Mouse (Mus musculus) 3134 (cell line): ENCODE measurements at regions not wholly inside any gene's neighbourhood (a gene's known extent, or its start where the extent isn't known, plus 50 kb on each side); places are given as distances from the start of the nearest gene placed in this dataset.
A peak's percentile ranks its signal among the peaks of the same experiment; 100 is the strongest.
"Not testable (repeated sequence)": the region's sequence is repeated elsewhere in the genome, so short reads cannot be mapped to it uniquely, and the experiment has no call there.

Experiments
- DNase-seq: peaks from one replicate; pipeline ENCODE4 v3.0.0-alpha.2; 2011; ENCODE audit warnings: low spot score; ENCODE audit not compliant: insufficient read length; ENCODE audit errors: extremely low read depth

GRCm38 (mm10) chr14:17061358-17061757 is 242.4 kb upstream of the Rarb start:
- no peak for DNase-seq

DNA sequence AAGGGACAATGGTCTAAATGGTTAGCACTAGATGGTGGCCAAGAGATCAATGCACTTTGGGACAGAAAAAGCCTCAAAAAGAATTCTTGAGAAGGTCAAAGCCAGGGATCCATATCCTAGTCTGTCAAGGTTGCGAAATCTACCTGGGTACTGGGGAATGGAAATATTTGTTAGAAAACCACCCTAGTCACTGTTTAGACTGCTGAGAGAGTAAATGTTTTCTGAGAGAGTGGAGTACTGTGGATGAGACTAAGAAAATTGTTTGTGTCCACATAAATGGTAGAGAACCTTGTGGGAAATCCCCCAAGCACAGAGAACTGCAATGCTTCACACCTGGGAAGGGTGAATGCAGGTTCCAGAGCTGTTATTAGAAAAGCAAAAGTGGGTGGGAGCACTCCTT is 239.5 kb upstream of the Rarb start:
- DNase-seq: no peak

- no peak for DNase-seq
Measured at GRCm38 (mm10) chr14:17057355-17057754, 238.4 kb upstream of the Rarb start.

DNA sequence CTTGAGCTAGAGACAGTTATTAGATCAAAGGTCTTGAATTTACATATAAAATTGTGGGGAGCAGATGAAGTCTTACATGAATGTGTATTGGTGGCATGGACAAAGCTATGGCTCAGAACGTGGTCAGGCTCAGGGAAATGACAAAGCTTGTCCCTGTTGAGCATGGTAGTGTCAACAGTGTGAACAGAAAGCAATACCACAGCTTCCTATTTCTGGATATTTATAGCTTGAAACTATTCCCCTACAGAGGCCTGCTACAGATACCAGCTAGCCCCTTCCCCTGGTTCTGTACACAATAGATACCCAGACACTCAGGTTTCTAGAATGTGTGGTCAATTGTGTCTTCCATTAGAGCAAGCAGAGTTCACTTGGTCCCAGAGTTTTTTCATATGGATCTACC is 236.8 kb upstream of the Rarb start:
- DNase-seq: no peak

- DNase-seq: no peak
Measured at GRCm38 (mm10) chr14:17054381-17054780, 235.4 kb upstream of the Rarb start.

DNA sequence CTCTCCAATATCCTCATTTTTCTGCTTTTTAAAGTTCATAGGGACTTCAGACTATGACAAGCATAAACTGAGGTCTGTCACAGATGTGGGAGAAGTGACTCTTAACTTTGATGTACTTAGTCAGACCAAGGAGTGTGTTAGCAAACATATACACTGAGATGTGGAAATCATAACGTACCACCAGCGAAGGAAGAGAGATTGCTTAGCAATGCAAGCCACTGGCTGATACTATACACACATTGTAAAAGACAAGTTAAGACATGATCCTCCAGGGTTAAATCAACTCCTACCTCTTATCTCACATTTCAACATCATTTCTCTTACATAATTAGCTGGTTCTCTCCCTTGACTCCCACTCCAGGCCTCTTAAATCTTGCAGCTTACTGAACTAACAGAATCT is 227.9 kb upstream of the Rarb start:
- DNase-seq: no peak

DNA sequence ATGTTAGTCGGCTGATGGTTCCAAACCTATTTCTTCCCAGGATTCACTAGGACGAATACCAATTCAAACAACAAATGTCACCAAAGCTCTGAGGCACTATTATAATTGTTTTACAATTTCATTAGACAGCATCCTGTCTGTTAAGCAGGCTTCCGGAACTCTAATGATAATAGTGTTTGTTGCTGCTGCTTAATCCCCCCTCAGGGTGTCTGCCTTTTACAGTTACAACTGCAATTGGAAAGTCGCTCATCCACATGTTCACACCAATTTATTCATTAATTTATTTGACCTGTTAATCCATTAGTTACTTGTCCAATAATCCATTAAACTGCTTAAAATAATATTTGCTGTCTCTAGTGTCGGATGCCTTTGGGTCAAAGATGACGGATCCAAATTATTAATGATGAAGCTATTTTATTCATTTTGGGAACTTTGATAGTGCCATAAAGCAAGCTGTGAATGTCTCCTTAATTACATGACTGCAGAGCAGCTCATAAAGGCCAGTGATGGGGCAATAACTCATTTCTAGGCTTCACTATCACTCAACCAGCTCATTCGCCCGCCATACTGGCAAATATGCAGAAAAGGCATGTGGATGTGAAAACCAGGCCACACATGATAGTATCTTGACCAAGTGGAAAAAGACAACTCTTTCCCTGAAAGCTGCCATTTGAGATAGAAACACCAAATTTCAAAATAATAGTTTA is 226.6 kb upstream of the Rarb start:
- no peak for DNase-seq

DNA sequence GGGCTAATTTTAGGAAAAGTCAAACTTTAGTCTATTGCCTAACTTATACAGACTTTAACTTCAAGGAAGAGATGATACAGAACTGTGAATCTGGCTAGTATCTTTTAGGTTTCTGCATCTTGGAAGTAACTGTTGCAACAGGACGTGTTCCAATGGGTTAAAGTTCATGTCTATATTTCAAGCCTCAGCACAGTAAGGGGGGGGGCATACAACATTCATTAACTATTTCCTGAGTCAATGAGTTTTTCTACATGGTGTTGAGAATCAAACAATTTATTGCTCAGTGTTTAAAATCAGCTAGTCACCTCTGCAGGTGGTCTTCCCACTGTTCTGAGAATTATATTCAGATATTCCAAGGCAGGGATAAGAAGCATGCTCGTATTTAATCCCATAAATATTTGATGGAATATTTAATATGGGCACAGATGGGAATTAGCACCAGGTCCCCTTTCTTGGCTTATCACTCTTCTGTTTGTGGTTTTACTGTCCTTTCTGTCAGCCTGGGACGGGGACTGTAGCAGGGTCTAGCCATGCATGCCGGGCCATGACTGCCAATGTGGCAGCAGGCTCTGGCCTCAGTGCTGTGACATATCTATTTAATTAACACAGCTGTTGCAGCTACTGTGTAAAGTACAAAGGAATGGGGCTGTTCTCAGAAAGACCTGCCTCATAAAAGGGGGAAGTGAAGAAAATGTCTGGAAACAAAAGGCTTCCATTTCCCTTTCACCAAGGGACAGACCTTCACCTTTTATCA is 201.8 kb upstream of the Rarb start:
- DNase-seq: no peak

DNA sequence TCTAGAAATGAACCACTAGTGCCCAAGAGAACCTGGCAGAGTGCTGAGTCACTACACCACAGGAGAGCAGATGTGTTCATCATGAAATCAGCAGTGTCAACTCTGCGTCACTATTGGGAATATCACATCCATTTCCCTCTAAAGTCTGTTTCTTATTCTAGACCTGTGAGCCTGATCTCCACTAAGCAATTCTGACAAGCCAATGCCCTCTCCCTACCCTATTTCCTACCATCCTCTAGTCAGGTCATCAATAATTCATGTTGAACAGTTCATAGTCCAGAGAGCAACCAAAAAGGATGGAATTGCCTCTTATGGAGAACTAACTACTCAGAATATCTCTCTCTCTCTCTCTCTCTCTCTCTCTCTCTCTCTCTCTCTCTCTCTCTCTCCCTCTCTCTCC is 194.0 kb upstream of the Rarb start:
- DNase-seq: no peak

DNA sequence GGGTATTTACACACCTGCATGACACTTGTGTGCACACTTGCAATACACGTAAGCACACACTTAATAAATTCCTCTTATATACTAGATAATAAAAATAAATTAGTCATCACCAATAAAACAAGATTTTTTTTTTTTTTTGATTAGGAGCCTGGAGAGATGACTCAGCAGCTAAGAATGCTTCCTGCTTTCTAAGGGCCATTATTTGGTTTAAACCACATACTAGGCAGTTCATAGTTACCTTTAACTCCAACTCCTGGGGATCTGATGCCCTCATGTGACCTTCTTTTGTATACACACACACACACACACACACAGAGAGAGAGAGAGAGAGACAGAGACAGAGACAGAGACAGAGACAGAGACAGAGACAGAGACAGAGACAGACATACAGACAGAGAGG is 193.2 kb upstream of the Rarb start:
- peak; percentile 4 for DNase-seq

DNA sequence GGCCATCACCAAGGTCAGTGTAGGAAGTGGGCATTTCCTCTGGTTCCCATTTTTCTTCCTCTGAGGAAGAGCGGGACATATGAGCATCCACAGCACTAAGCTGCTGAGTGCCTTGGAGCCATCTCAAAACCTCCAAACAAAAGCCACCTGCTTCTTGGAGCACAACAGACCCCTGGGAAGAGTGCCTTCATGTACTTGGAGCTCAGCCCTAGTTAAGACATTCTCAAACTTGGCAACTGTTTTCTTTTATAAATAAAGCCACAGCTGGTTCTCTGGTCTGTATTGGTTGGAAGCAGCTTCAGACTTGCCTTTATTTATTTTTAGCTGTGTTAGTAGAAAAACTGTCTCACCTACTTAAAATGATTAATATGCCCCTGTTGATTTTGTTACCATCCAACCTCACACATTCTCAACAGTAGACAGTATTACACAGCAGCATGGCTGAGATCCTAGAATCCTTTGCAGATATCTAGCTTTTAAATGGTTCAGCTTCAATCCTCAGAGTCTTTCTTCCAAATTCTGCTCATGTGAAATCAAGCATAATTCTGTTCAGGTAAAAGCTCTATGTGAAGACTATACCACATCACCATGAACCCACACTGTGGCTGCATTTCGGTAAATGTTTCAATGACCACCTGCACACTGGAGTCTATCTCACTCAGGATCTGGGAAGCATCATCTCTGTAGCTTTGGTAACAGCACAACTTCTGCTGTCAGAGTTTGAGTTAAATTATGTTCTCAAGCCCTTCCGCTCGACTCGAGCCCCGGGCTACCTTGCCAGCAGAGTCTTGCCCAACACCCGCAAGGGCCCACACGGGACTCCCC is 186.4 kb upstream of the Rarb start:
- no peak for DNase-seq

GRCm38 (mm10) chr14:17004714-17005113 is 185.8 kb upstream of the Rarb start:
- no peak for DNase-seq

GRCm38 (mm10) chr14:16996716-16997115 is 177.8 kb upstream of the Rarb start:
- DNase-seq: no peak

DNA sequence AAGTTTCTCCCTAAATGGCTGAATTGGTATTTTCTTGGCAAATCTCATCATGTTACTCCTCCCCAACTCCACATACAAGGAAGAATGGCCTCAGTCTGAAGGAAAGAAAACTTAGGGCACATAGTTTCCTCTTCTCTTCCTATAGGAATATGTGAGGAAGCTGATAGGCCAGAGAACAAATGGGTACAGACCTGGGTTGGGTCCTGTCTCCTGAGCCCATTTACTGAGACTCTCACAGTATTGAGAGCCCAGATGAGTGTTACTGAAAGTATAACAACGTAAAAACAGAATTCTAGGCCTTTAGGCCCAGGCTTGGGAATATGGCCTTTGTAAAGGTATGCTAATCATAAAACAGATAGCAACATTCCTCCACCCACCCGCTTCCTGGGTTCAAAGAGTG is 152.0 kb upstream of the Rarb start:
- DNase-seq: not testable (repeated sequence)

DNA sequence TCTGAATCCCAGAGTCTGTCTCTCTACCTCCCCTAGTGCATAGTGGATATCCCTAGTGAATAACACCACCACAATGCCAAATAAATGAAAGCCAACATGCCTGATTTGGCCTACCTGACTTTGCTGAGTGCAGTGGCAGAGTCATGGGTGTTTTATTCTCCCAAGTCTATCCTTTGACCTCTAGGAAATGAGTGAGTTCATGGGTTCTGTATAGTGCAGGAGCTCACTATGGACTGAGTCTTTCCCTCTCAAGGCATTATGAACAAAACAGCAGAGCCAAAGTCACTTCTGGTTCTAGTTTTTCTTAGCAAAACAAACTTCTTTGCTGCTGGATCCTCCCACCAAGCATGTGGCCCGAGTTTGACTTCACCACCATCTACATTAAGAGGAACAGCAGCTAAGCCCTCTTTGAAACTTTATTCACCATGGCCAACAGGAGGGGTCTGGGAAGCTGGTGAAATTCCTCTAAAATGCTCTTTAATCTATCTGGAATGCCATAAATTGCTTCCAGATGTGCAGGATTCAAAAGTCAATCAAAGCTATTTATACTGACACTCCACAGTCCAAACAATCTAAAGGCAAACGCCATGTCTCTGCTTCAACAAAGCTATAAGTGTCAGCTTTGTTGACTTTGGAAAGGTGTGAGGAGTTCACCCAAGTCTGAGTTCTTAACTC is 145.9 kb upstream of the Rarb start:
- no peak for DNase-seq

DNA sequence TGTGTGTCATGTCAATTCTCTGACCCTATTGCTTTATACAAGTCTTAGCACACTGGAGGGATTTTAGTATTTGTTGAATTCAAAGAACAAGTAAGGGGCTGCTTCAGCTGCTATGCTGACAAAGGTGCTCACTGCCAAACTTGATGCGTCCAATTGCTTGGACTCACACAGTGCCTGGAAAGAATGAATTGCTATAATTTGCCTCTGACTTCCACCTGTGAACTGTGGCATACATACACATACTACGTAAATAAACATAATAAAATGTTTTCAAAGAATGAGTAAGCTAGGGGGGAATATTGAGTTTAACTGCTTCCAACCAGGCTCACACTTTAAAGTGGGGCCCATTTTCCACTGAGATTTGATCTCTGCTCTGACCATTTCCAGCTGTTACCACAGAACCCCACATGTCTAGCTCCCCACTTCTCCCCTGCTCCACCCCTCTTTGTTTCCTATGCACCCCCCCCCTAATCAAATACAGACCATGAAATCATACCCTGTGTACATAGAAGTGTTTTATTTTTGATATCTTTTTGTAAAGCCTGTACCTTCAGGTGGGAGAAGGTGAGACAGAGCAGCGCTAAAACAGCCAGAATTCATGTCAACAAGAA is 143.4 kb upstream of the Rarb start:
- no peak for DNase-seq

DNA sequence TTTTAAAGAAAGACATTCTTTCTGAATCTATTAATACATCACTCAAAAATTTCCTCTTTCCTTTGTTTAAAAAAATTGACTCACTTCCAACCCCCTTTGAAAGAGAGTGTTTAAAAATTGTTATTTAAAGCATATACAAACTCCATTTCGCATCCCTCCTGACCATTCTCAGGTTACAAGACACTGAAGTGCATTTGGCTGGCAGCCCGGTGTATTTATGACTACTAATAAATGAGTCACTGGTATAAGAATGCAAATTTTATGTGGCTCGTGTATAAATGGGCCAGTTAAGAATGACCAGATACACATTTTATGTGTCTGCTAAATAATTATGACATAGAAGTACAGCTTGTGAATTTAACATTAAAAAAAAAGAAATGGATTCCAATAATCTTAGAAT is 138.8 kb upstream of the Rarb start:
- peak; percentile 15 for DNase-seq

GRCm38 (mm10) chr14:16954511-16955443 is 135.8 kb upstream of the Rarb start:
- no peak for DNase-seq

DNA sequence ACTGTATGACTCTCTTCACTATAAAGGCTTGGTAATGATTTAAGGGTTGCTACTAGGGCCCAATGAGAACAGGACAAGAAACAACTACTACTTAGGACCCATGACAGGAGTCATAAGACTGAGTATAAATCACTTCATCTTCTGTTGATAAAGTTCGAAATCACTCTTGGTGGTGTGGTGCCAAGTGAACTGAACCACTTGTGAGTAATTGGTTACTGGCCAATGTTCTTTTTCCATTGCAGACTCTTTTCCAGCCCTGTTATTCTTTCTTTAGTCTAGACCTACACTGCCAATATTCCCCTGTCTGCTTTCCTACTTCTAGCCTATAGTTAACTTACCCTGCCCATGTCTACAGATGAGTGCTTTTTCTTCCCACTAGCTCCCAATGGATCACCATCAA is 129.8 kb upstream of the Rarb start:
- no peak for DNase-seq

- no peak for DNase-seq
Measured at GRCm38 (mm10) chr14:16944441-16944840, 125.5 kb upstream of the Rarb start.
